In genomic region chr2:8673751-8674378, GRCm38 (mm10) we compare ENCODE assay signal across 8 mouse cellular contexts.
DNase-seq lines count a peak whose midpoint lies in the region; ATAC-seq and TF ChIP-seq lines count a peak whose summit lies in the region.

No protein-coding gene starts in this region.

- no peaks in the 10 kb centered on the region for H3K9me3 ChIP-seq in intestine, embryonic 14.5 days (ENCODE audit: control insufficient read depth, low read length)
- no peaks in the 10 kb centered on the region for H3K9me3 ChIP-seq in intestine, embryonic 16.5 days (ENCODE audit: control insufficient read depth, low read length)
- no peaks in the 10 kb centered on the region for H3K9me3 ChIP-seq in forebrain, embryonic 10.5 days
- H3K9me3 ChIP-seq in hindbrain, postnatal 0 days (ENCODE audit: low read length), result no peaks in the 10 kb centered on the region
- no peaks in the 10 kb centered on the region for H3K9me3 ChIP-seq in midbrain, embryonic 13.5 days

- 19% methylated on average over 10 of the region's 10 CpGs for WGBS in intestine, embryonic 14.5 days
- 16% methylated on average over 10 of the region's 10 CpGs for WGBS in intestine, embryonic 16.5 days
- WGBS in forebrain, embryonic 10.5 days, result 19% methylated on average over 10 of the region's 10 CpGs
- WGBS in hindbrain, postnatal 0 days, result 16% methylated on average over 10 of the region's 10 CpGs
- WGBS in midbrain, embryonic 13.5 days, result 9% methylated on average over 10 of the region's 10 CpGs

- H3K27me3 ChIP-seq in intestine, embryonic 14.5 days (replicated peaks; ENCODE audit: control insufficient read depth, insufficient read depth, low read length), result 0 out of 2 replicates have a peak, but pooled peaks cover 6% of the 10 kb centered on the region
- H3K27me3 ChIP-seq in intestine, embryonic 16.5 days (replicated peaks; ENCODE audit: control insufficient read depth, insufficient read depth, low read length), result no peaks in the 10 kb centered on the region
- no peaks in the 10 kb centered on the region for H3K27me3 ChIP-seq in forebrain, embryonic 10.5 days (ENCODE audit: poor library complexity, severe bottlenecking)
- no peaks in the 10 kb centered on the region for H3K27me3 ChIP-seq in hindbrain, postnatal 0 days (ENCODE audit: insufficient read depth, low read length)
- peaks cover 9% of the 10 kb centered on the region; the same call in 1 of the 2 replicates for H3K27me3 ChIP-seq in midbrain, embryonic 13.5 days

- no peak overlapping the region for H3K4me3 ChIP-seq in intestine, embryonic 14.5 days (ENCODE audit: low read depth, low read length)
- H3K4me3 ChIP-seq in intestine, embryonic 16.5 days (ENCODE audit: low read length), result no peak overlapping the region
- no peak overlapping the region for H3K4me3 ChIP-seq in forebrain, embryonic 10.5 days
- no peak overlapping the region for H3K4me3 ChIP-seq in hindbrain, postnatal 0 days (ENCODE audit: low read length)
- H3K4me3 ChIP-seq in midbrain, embryonic 13.5 days (replicated peaks), result no peak overlapping the region; the same call in 1 of the 2 replicates

- H3K4me1 ChIP-seq in intestine, embryonic 14.5 days (replicated peaks; ENCODE audit: control insufficient read depth, insufficient read depth, low read length), result no peaks in the 10 kb centered on the region
- no peaks in the 10 kb centered on the region for H3K4me1 ChIP-seq in intestine, embryonic 16.5 days (ENCODE audit: control insufficient read depth, insufficient read depth, low read length)
- H3K4me1 ChIP-seq in forebrain, embryonic 10.5 days, result no peaks in the 10 kb centered on the region
- H3K4me1 ChIP-seq in hindbrain, postnatal 0 days (ENCODE audit: insufficient read depth, low read length), result no peaks in the 10 kb centered on the region
- H3K4me1 ChIP-seq in midbrain, embryonic 13.5 days (replicated peaks), result peaks cover 5% of the 10 kb centered on the region; the same call in 1 of the 2 replicates

- H3K4me2 ChIP-seq in intestine, embryonic 14.5 days (ENCODE audit: low read length), result no peak overlapping the region
- H3K4me2 ChIP-seq in intestine, embryonic 16.5 days (ENCODE audit: low read depth, low read length), result no peak overlapping the region
- H3K4me2 ChIP-seq in hindbrain, postnatal 0 days (ENCODE audit: low read depth, low read length), result peak overlapping the region; percentile 17; the same call in 1 of the 2 replicates
- peak overlapping the region; percentile 32 for H3K4me2 ChIP-seq in midbrain, embryonic 13.5 days (replicated peaks)

- H3K27ac ChIP-seq in intestine, embryonic 14.5 days (ENCODE audit: low read depth), result no peak overlapping the region
- H3K27ac ChIP-seq in intestine, embryonic 16.5 days (ENCODE audit: low read length), result no peak overlapping the region
- H3K27ac ChIP-seq in forebrain, embryonic 10.5 days, result no peak overlapping the region
- no peak overlapping the region for H3K27ac ChIP-seq in hindbrain, postnatal 0 days
- no peak overlapping the region for H3K27ac ChIP-seq in midbrain, embryonic 13.5 days

- H3K36me3 ChIP-seq in intestine, embryonic 14.5 days (ENCODE audit: control insufficient read depth, insufficient read depth, low read length), result no peaks in the 10 kb centered on the region
- no peaks in the 10 kb centered on the region for H3K36me3 ChIP-seq in intestine, embryonic 16.5 days (ENCODE audit: control insufficient read depth, insufficient read depth, low read length)
- no peaks in the 10 kb centered on the region for H3K36me3 ChIP-seq in forebrain, embryonic 10.5 days (replicated peaks)
- no peaks in the 10 kb centered on the region for H3K36me3 ChIP-seq in hindbrain, postnatal 0 days (ENCODE audit: insufficient read depth, low read length)
- H3K36me3 ChIP-seq in midbrain, embryonic 13.5 days, result no peaks in the 10 kb centered on the region

- ATAC-seq in intestine, embryonic 14.5 days (replicated peaks; ENCODE audit: low FRiP score, low TSS enrichment, low read depth), result no peak; the same call in 1 of the 2 replicates
- no peak for ATAC-seq in intestine, embryonic 16.5 days
- ATAC-seq in hindbrain, postnatal 0 days, result peak; percentile 80
- peak; percentile 79 for ATAC-seq in midbrain, embryonic 13.5 days

- peak; percentile 81 for TF ChIP-seq CTCF in hindbrain, postnatal 0 days (IDR thresholded peaks at IDR 0.05; ENCODE audit: low read depth)

- DNase-seq in intestine, embryonic 14.5 days (ENCODE audit: low spot score), result peak; percentile 80
- DNase-seq in brain, adult 2 months (ENCODE audit: low read depth, low spot score), result peak; percentile 86
- DNase-seq in forebrain, embryonic 10.5 days (ENCODE audit: extremely low spot score, low spot score), result peak; percentile 55
- DNase-seq in hindbrain, postnatal 0 days (ENCODE audit: low spot score), result peak; percentile 93
- DNase-seq in left cerebral cortex, adult 8-10 months (ENCODE audit: low spot score in 2 of 2), result peak; percentile 21 to 46
- peak; percentile 18 to 71 for DNase-seq in spleen, postnatal 4 days (ENCODE audit: low spot score in 2 of 2)

- no peak overlapping the region for H3K9ac ChIP-seq in intestine, embryonic 14.5 days (ENCODE audit: low read length)
- H3K9ac ChIP-seq in intestine, embryonic 16.5 days (ENCODE audit: low read depth, low read length), result no peak overlapping the region
- no peak overlapping the region for H3K9ac ChIP-seq in hindbrain, postnatal 0 days (replicated peaks; ENCODE audit: low read length)
- H3K9ac ChIP-seq in midbrain, embryonic 13.5 days (replicated peaks), result no peak overlapping the region

Comparison
In these comparisons a context has a peak if more than half of its experiments do, and no peak if none do; other contexts are left out.
1. ATAC-seq: peak in hindbrain, postnatal 0 days (single experiment) and midbrain, embryonic 13.5 days (single experiment); none in intestine, embryonic 14.5 days (single experiment) and intestine, embryonic 16.5 days (single experiment).
2. DNase-seq: peak in every context shown above with its lines; median percentile 93 in hindbrain, postnatal 0 days; 86 in brain, adult 2 months; 80 in intestine, embryonic 14.5 days; 55 in forebrain, embryonic 10.5 days; 44 in spleen, postnatal 4 days; 34 in left cerebral cortex, adult 8-10 months.
3. H3K4me2 ChIP-seq: peak in hindbrain, postnatal 0 days (single experiment) and midbrain, embryonic 13.5 days (single experiment); none in intestine, embryonic 14.5 days (single experiment) and intestine, embryonic 16.5 days (single experiment).